Mouse (Mus musculus) hindbrain, embryonic 13.5 days (tissue): ENCODE results near the gene Iqgap1. TPM values are rescaled to one million over a fixed set of nuclear protein-coding genes. Genes with fewer than 3 reads are reported as not detected.

ENCODE experiments used
- ATAC-seq: fragments of 200-750 bp; cut with Nextera tagmentation; 2 replicates; pipeline ENCODE4 v1.8.0; 2017; ENCODE audit warnings: moderate TSS enrichment; ENCODE audit not compliant: low FRiP score
- H3K27ac ChIP-seq: fragments of 300-500 bp; sonication (generic); 2 replicates; pipeline ENCODE4 v1.5.1; 2015; ENCODE audit warnings: inconsistent platforms, mild to moderate bottlenecking, moderate library complexity
- H3K27me3 ChIP-seq: fragments of 300-500 bp; sonication (generic); 2 replicates; pipeline ENCODE4 v1.6.1; 2015; ENCODE audit warnings: mild to moderate bottlenecking, inconsistent platforms
- H3K36me3 ChIP-seq: fragments of 300-500 bp; sonication (generic); 2 replicates; pipeline ENCODE4 v1.6.1; 2015; ENCODE audit warnings: mild to moderate bottlenecking, inconsistent platforms
- H3K4me1 ChIP-seq: fragments of 300-500 bp; sonication (generic); replicated peaks from 2 replicates; pipeline ENCODE4 v1.6.1; 2015; ENCODE audit warnings: inconsistent platforms
- H3K4me2 ChIP-seq: fragments of 300-500 bp; sonication (generic); 2 replicates; pipeline ENCODE4 v1.6.1; 2015; ENCODE audit warnings: inconsistent platforms, mild to moderate bottlenecking, moderate library complexity
- H3K4me3 ChIP-seq: fragments of 300-500 bp; sonication (generic); 2 replicates; pipeline ENCODE4 v1.5.1; 2015; ENCODE audit warnings: mild to moderate bottlenecking, inconsistent platforms
- H3K9ac ChIP-seq: fragments of 300-500 bp; sonication (generic); 2 replicates; pipeline ENCODE4 v1.6.1; 2015; ENCODE audit warnings: mild to moderate bottlenecking, inconsistent platforms
- H3K9me3 ChIP-seq: fragments of 300-500 bp; sonication (generic); 2 replicates; pipeline ENCODE4 v1.6.1; 2016; ENCODE audit warnings: inconsistent platforms
- WGBS: fragments of 180-500 bp; shearing (Covaris S2); methylation state at CpG from one replicate; pipeline ENCODE4 v1.1.7; 2015; 5-methylcytosine and 5-hydroxymethylcytosine counted together
- polyA plus RNA-seq: library from polyadenylated mRNA; unstranded; fragments of >200 nt; fragmentation: Nextera tagmentation; extraction: Ambion mirVana; gene quantifications from 2 replicates; pipeline ENCODE4 v1.2.1, GENCODE M21; 2015

Iqgap1 gene
- polyA plus RNA-seq, 1 experiment from 2014 or later = 21.1 TPM

- no peak for ATAC-seq
- no peak overlapping the region for H3K27ac ChIP-seq
- WGBS = 85% methylated on average over 11 of the region's 11 CpGs
These were observed 1.7 kb downstream of the Iqgap1 start for GRCm38 (mm10) chr7:80823875-80824682.

GRCm38 (mm10) chr7:80823267-80823666 is 2.5 kb downstream of the Iqgap1 start:
- ATAC-seq = no peak
- Histone ChIP-seq H3K4me2 (no peak overlapping the region), H3K27me3 (no peaks in the 10 kb centered on the region), H3K9ac (no peak overlapping the region), H3K9me3 (no peaks in the 10 kb centered on the region), H3K36me3 (no peaks in the 10 kb centered on the region), H3K27ac (no peak overlapping the region), H3K4me3 (no peak overlapping the region), H3K4me1 (no peaks in the 10 kb centered on the region)
- WGBS = 83% methylated on average over 4 of the region's 4 CpGs

More at GRCm38 (mm10) chr7:80823875-80824682, 1.7 kb downstream of the Iqgap1 start:
- Histone ChIP-seq H3K4me1 (0 out of 2 replicates have a peak, but pooled peaks cover 4% of the 10 kb centered on the region), H3K9ac (no peak overlapping the region), H3K4me2 (no peak overlapping the region), H3K4me3 (no peak overlapping the region), H3K27me3 (no peaks in the 10 kb centered on the region), H3K9me3 (no peaks in the 10 kb centered on the region), H3K36me3 (no peaks in the 10 kb centered on the region)

- Histone ChIP-seq H3K27me3 (no peaks in the 10 kb centered on the region), H3K36me3 (no peaks in the 10 kb centered on the region), H3K4me2 (no peak overlapping the region), H3K4me3 (no peak overlapping the region), H3K9me3 (no peaks in the 10 kb centered on the region), H3K4me1 (no peaks in the 10 kb centered on the region), H3K27ac (no peak overlapping the region), H3K9ac (no peak overlapping the region)
- ATAC-seq = no peak
- 85% methylated on average over 4 of the region's 4 CpGs for WGBS
These were observed 4.9 kb downstream of the Iqgap1 start for GRCm38 (mm10) chr7:80820838-80821237.

- no peak overlapping the region for H3K4me3 ChIP-seq
- H3K27me3 ChIP-seq = no peaks in the 10 kb centered on the region
- H3K4me1 ChIP-seq = no peaks in the 10 kb centered on the region
- no peak overlapping the region for H3K27ac ChIP-seq
- no peak overlapping the region for H3K4me2 ChIP-seq
- H3K36me3 ChIP-seq = no peaks in the 10 kb centered on the region
- no peak overlapping the region for H3K9ac ChIP-seq
- H3K9me3 ChIP-seq = no peaks in the 10 kb centered on the region
- ATAC-seq = no peak
- 80% methylated on average over 5 of the region's 5 CpGs for WGBS
These were observed 9.1 kb downstream of the Iqgap1 start for GRCm38 (mm10) chr7:80816641-80817040.

- Histone ChIP-seq H3K27ac (no peak overlapping the region), H3K4me1 (no peaks in the 10 kb centered on the region), H3K27me3 (no peaks in the 10 kb centered on the region), H3K9ac (no peak overlapping the region), H3K4me3 (no peak overlapping the region), H3K36me3 (no peaks in the 10 kb centered on the region), H3K4me2 (no peak overlapping the region), H3K9me3 (no peaks in the 10 kb centered on the region)
- ATAC-seq = no peak
- 89% methylated on average over 4 of the region's 4 CpGs for WGBS
These were observed 12.4 kb downstream of the Iqgap1 start for GRCm38 (mm10) chr7:80813397-80813796.

GRCm38 (mm10) chr7:80806331-80806730 is 19.4 kb downstream of the Iqgap1 start:
- Histone ChIP-seq H3K4me2 (no peak overlapping the region), H3K27ac (no peak overlapping the region), H3K9ac (no peak overlapping the region), H3K36me3 (no peaks in the 10 kb centered on the region), H3K4me3 (no peak overlapping the region), H3K4me1 (peaks cover 14% of the 10 kb centered on the region), H3K9me3 (no peaks in the 10 kb centered on the region), H3K27me3 (0 out of 2 replicates have a peak, but pooled peaks cover 3% of the 10 kb centered on the region)
- 82% methylated on average over 4 of the region's 4 CpGs for WGBS
- ATAC-seq = no peak

GRCm38 (mm10) chr7:80803173-80803872 is 22.5 kb downstream of the Iqgap1 start:
- Histone ChIP-seq H3K4me2 (peak overlapping the region; percentile 75), H3K4me3 (peak overlapping the region; percentile 71), H3K27me3 (0 out of 2 replicates have a peak, but pooled peaks cover 3% of the 10 kb centered on the region), H3K9ac (peak overlapping the region; percentile 84), H3K36me3 (peaks cover 15% of the 10 kb centered on the region), H3K4me1 (peaks cover 14% of the 10 kb centered on the region), H3K9me3 (no peaks in the 10 kb centered on the region), H3K27ac (peak overlapping the region; percentile 79)
- WGBS = 1% methylated on average over 47 of the region's 47 CpGs
- ATAC-seq = peak; percentile 98

- WGBS = 2% methylated on average over 37 of the region's 37 CpGs
- no peak; the same call in 1 of the 2 replicates for ATAC-seq
- H3K4me2 ChIP-seq = peak overlapping the region; percentile 75
- peaks cover 22% of the 10 kb centered on the region for H3K36me3 ChIP-seq
- H3K27ac ChIP-seq = peak overlapping the region; percentile 79
- H3K27me3 ChIP-seq = 0 out of 2 replicates have a peak, but pooled peaks cover 3% of the 10 kb centered on the region
- peaks cover 14% of the 10 kb centered on the region for H3K4me1 ChIP-seq
- peak overlapping the region; percentile 71 for H3K4me3 ChIP-seq
- H3K9me3 ChIP-seq = no peaks in the 10 kb centered on the region
- peak overlapping the region; percentile 84 for H3K9ac ChIP-seq
These were observed 23.2 kb downstream of the Iqgap1 start for GRCm38 (mm10) chr7:80802412-80803160.

- ATAC-seq = no peak
- 92% methylated on average over 5 of the region's 5 CpGs for WGBS
- H3K4me1 ChIP-seq = peaks cover 14% of the 10 kb centered on the region
These were observed 26.5 kb downstream of the Iqgap1 start for GRCm38 (mm10) chr7:80799307-80799706.

GRCm38 (mm10) chr7:80796805-80797567 is 28.8 kb downstream of the Iqgap1 start:
- Histone ChIP-seq H3K9ac (no peak overlapping the region), H3K27ac (no peak overlapping the region), H3K27me3 (no peaks in the 10 kb centered on the region), H3K36me3 (peaks cover 58% of the 10 kb centered on the region), H3K9me3 (no peaks in the 10 kb centered on the region), H3K4me1 (peaks cover 5% of the 10 kb centered on the region), H3K4me2 (no peak overlapping the region), H3K4me3 (no peak overlapping the region)
- 92% methylated on average over 15 of the region's 15 CpGs for WGBS
- ATAC-seq = no peak

More at GRCm38 (mm10) chr7:80799307-80799706, 26.5 kb downstream of the Iqgap1 start:
- Histone ChIP-seq H3K4me2 (no peak overlapping the region), H3K4me3 (no peak overlapping the region), H3K27ac (no peak overlapping the region), H3K36me3 (peaks cover 46% of the 10 kb centered on the region), H3K9ac (no peak overlapping the region), H3K9me3 (no peaks in the 10 kb centered on the region), H3K27me3 (no peaks in the 10 kb centered on the region)

- H3K4me2 ChIP-seq = no peak overlapping the region
- no peaks in the 10 kb centered on the region for H3K4me1 ChIP-seq
- H3K27me3 ChIP-seq = no peaks in the 10 kb centered on the region
- no peak for ATAC-seq
- H3K27ac ChIP-seq = no peak overlapping the region
- peaks cover 58% of the 10 kb centered on the region for H3K36me3 ChIP-seq
- H3K9me3 ChIP-seq = no peaks in the 10 kb centered on the region
- WGBS = 93% methylated on average over 6 of the region's 6 CpGs
- no peak overlapping the region for H3K4me3 ChIP-seq
- H3K9ac ChIP-seq = no peak overlapping the region
These were observed 29.5 kb downstream of the Iqgap1 start for GRCm38 (mm10) chr7:80796258-80796657.
